Mouse (Mus musculus) hindbrain, embryonic 10.5 days (tissue): ENCODE data around the gene Acad11. TPM values are rescaled to one million over a fixed set of nuclear protein-coding genes. Genes with fewer than 3 reads are reported as not detected.

Experiments
- DNase-seq: peaks from one replicate; pipeline ENCODE4 v3.0.0-alpha.2; 2017; ENCODE audit warnings: low spot score
- H3K27ac ChIP-seq: fragments of 300-500 bp; sonication (generic); 2 replicates; pipeline ENCODE4 v1.5.1; 2016; ENCODE audit warnings: mild to moderate bottlenecking, moderate library complexity
- H3K27me3 ChIP-seq: fragments of 300-500 bp; sonication (generic); 2 replicates; pipeline ENCODE4 v1.6.1; 2016; ENCODE audit warnings: mild to moderate bottlenecking; ENCODE audit not compliant: poor library complexity, insufficient read depth, severe bottlenecking
- H3K36me3 ChIP-seq: fragments of 300-500 bp; sonication (generic); 2 replicates; pipeline ENCODE4 v1.6.1; 2016; ENCODE audit warnings: mild to moderate bottlenecking, moderate library complexity
- H3K4me1 ChIP-seq: fragments of 300-500 bp; sonication (generic); replicated peaks from 2 replicates; pipeline ENCODE4 v1.6.1; 2016; ENCODE audit warnings: mild to moderate bottlenecking
- H3K4me3 ChIP-seq: fragments of 300-500 bp; sonication (generic); 2 replicates; pipeline ENCODE4 v1.5.1; 2016; ENCODE audit warnings: mild to moderate bottlenecking, moderate library complexity
- H3K9me3 ChIP-seq: fragments of 300-500 bp; sonication (generic); 2 replicates; pipeline ENCODE4 v1.6.1; 2016; ENCODE audit warnings: mild to moderate bottlenecking, moderate library complexity
- WGBS: fragments of 180-500 bp; shearing (Covaris S2); methylation state at CpG from one replicate; pipeline ENCODE4 v1.1.7; 2016; 5-methylcytosine and 5-hydroxymethylcytosine counted together
- polyA plus RNA-seq: library from polyadenylated mRNA; unstranded; fragments of >200 nt; fragmentation: Nextera tagmentation; extraction: Ambion mirVana; gene quantifications from 2 replicates; pipeline ENCODE4 v1.2.1, GENCODE M21; 2016

The Acad11 gene
- polyA plus RNA-seq, 1 experiment from 2014 or later: 8.2 TPM

DNA sequence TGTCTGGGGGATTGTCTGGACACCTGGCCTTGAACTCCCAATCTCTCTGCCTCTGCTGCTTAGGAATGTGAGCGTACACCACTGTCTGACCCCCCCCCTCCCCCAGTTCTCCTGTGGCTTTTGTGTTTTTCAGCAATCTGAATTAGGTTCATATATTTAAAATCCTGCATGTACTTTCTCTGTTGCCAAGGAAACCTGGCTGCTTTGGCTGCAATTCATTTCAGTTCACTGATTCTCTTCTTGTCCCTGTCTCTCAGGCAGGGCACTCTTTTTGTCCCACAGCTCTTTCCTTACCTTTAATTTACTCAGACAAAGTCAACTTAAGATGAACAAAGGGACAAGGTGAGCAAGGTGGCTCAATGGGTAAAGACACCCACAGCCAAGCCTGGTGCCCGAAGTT is 64.9 kb downstream of the Acad11 start:
- DNase-seq: no peak
- WGBS: 72% methylated on average over 2 of the region's 2 CpGs
- Histone ChIP-seq H3K4me1 (peaks cover 36% of the 10 kb centered on the region), H3K36me3 (no peaks in the 10 kb centered on the region), H3K27me3 (no peaks in the 10 kb centered on the region), H3K9me3 (no peaks in the 10 kb centered on the region), H3K27ac (no peak overlapping the region), H3K4me3 (no peak overlapping the region)

DNA sequence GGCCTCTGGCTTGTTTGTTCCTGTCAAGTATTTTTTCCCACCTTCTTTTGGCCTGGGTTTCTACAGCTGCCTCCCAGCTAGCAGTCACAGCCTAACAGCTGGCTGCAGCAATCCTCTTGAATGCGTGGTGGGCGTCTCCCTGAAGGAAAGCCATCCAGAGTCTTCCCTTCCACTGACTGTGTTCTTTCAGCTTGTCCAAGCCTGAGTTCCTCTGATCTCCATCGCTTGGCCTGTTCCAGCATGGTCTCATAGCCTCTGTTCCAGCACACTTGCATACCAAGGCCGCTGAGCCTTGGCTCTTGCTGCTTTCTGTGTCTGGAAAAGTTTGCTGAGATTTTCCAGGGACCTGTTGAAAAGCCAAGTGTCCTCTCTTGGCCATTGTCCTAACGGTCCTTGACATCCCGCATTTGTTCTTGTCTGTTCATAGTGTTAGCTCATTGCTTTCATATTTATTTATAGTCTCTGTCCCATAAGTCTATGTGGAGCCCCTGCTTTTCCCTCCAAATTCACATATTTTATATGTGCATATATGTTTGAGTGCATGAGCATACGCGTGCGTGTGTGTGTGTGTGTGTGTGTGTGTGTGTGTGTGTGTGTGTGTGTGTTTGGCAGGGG is 67.1 kb downstream of the Acad11 start:
- H3K4me3 ChIP-seq: no peak overlapping the region
- no peaks in the 10 kb centered on the region for H3K9me3 ChIP-seq
- peaks cover 19% of the 10 kb centered on the region for H3K4me1 ChIP-seq
- no peaks in the 10 kb centered on the region for H3K27me3 ChIP-seq
- H3K27ac ChIP-seq: no peak overlapping the region
- DNase-seq: no peak
- 90% methylated on average over 9 of the region's 9 CpGs for WGBS
- no peaks in the 10 kb centered on the region for H3K36me3 ChIP-seq

DNA sequence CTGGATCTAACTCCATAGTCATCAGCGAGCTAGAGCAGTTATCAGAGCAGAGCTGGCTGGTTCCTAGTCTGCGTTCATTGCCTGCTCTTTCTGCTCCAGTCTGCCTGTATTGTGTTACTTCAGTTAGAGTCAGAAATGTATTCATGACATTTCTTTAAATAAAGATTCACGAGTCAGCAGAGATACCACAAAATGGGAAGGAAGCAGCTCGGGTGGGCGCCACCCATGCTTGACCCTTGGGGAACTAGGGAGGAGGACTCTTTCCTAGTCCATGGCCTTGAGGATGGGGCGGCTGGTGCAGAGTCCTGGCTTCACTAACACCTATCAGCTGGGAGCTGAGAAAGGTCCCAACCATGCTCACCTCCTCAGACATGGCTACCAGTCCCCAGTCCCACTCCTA is 77.2 kb downstream of the Acad11 start:
- no peaks in the 10 kb centered on the region for H3K4me1 ChIP-seq
- 90% methylated on average over 6 of the region's 6 CpGs for WGBS
- no peaks in the 10 kb centered on the region for H3K27me3 ChIP-seq
- no peaks in the 10 kb centered on the region for H3K36me3 ChIP-seq
- DNase-seq: no peak
- no peak overlapping the region for H3K4me3 ChIP-seq
- no peaks in the 10 kb centered on the region for H3K9me3 ChIP-seq
- H3K27ac ChIP-seq: no peak overlapping the region

DNA sequence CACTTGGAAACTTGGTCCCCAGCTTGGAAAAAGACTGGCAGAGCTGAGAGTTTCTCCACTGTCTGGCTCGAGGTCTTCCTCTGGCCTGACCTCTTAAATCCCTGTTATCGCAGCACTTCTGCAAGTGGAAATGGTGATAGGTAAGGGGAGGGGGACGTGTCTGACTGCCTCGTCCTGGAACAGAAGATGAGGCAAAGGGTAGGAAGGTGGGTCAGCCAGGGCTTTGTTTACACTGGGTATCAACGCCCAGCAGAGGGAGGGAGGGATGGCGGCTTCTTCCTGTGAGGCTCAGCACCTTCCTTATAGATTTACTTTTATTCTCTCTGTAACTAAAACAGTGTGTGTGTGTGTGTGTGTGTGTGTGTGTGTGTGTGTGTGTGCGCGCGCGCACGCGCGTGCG is 79.6 kb downstream of the Acad11 start:
- 88% methylated on average over 14 of the region's 14 CpGs for WGBS
- no peaks in the 10 kb centered on the region for H3K27me3 ChIP-seq
- H3K27ac ChIP-seq: no peak overlapping the region
- DNase-seq: no peak
- H3K4me3 ChIP-seq: no peak overlapping the region
- no peaks in the 10 kb centered on the region for H3K9me3 ChIP-seq
- no peaks in the 10 kb centered on the region for H3K36me3 ChIP-seq
- no peaks in the 10 kb centered on the region for H3K4me1 ChIP-seq

DNA sequence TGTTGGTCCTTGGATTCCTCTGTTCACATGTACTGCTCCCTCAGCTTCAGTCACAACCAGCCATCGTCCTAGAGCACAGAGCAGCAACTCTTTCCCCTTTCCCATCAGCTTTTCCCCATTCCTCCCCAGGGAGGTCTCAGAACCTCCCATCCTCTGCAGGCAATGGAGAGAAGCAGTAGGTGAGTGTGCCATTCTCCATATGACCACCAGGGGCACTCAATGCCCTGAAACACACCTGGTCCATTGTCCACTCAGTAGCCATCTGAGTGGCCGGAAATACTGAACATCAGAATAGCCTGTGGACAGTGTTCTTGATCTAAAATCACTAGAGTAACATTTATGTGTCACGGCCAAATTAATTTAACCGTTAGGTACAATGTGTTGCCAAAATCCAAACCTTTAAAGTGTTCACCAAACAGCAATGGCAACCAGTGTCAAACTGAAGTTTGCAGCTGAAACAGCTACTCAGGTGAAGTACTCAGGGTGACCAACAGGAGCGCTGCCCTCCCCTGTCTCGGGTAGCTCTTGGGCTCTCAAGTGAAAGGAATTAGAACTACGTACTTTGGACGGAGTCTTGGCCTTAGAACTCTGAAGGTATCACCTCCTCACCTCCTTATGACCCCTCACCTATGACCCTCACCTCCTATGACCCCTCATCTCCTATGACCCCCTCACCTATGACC is 81.3 kb downstream of the Acad11 start:
- H3K4me3 ChIP-seq: no peak overlapping the region
- H3K9me3 ChIP-seq: no peaks in the 10 kb centered on the region
- H3K4me1 ChIP-seq: no peaks in the 10 kb centered on the region
- no peak overlapping the region for H3K27ac ChIP-seq
- whole genome bisulfite sequencing: 84% methylated on average over 8 of the region's 8 CpGs
- no peak for DNase-seq
- H3K36me3 ChIP-seq: 0 out of 2 replicates have a peak, but pooled peaks cover 6% of the 10 kb centered on the region
- H3K27me3 ChIP-seq: no peaks in the 10 kb centered on the region

DNA sequence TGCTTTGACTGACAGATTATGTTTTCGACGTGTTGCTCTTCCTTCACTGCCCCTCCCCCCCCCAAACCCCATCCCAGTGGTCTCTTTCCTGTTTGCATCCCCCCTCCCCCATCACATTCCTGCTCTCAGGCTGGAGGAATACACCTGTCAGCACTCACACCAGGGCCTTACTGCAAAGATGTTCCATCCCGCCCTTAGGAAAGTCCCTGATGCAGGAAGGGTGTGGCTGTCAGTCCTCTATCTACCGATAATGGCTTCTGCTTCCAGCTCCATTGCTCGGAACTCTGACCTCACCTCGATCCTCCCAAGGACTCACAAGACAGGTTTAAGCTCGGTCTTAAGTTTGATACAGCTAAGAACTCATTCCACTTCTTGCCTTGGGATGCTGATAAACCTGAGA is 83.5 kb downstream of the Acad11 start:
- Histone ChIP-seq H3K9me3 (no peaks in the 10 kb centered on the region), H3K36me3 (peaks cover 28% of the 10 kb centered on the region), H3K27ac (no peak overlapping the region), H3K4me3 (no peak overlapping the region), H3K4me1 (no peaks in the 10 kb centered on the region), H3K27me3 (no peaks in the 10 kb centered on the region)
- WGBS: 86% methylated on average over 7 of the region's 7 CpGs
- no peak for DNase-seq

DNA sequence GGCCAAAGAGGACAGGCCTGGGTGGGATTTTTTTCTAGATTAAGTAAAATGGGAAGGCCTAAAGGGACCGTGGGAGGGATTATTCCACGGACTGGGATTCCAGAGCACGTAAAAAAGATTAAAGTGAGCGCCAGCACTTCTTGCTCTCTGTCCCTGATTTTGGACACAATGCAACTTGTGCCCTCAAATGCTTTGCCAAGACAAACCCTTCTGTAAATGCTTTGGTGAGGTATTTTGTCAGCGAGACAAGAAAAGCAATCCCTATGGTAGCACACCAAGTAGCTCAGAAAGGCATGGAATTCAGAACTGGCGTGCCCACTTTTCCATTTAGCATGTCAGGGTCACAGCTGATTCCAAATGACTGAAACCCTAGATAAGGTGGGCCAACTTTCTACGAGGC is 85.8 kb downstream of the Acad11 start:
- Histone ChIP-seq H3K27ac (no peak overlapping the region), H3K9me3 (no peaks in the 10 kb centered on the region), H3K4me1 (no peaks in the 10 kb centered on the region), H3K4me3 (no peak overlapping the region), H3K27me3 (no peaks in the 10 kb centered on the region), H3K36me3 (peaks cover 51% of the 10 kb centered on the region)
- no peak for DNase-seq
- 91% methylated on average over 7 of the region's 7 CpGs for WGBS

DNA sequence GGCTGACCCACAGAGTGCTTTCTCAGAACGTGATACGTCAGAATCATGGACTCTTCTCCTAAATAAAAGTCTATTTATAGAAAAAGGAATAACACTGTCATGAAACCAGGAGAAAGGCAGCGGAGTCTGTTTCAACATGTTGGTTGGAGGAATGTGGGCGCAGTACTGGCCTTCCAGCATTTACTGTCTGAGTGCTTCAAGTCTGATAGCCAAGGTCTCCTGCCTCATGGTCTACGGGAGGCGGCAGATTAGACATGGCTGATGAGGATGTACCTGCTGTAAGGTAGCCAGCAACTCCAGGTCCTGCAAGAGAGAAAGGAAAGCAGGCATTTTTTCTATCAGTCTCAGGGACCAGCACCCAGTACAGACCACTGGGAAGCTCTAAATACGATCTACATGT is 88.9 kb downstream of the Acad11 start:
- Histone ChIP-seq H3K27me3 (no peaks in the 10 kb centered on the region), H3K9me3 (no peaks in the 10 kb centered on the region), H3K36me3 (peaks cover 82% of the 10 kb centered on the region), H3K4me1 (no peaks in the 10 kb centered on the region), H3K27ac (no peak overlapping the region), H3K4me3 (no peak overlapping the region)
- no peak for DNase-seq
- WGBS: 96% methylated on average over 7 of the region's 7 CpGs

DNA sequence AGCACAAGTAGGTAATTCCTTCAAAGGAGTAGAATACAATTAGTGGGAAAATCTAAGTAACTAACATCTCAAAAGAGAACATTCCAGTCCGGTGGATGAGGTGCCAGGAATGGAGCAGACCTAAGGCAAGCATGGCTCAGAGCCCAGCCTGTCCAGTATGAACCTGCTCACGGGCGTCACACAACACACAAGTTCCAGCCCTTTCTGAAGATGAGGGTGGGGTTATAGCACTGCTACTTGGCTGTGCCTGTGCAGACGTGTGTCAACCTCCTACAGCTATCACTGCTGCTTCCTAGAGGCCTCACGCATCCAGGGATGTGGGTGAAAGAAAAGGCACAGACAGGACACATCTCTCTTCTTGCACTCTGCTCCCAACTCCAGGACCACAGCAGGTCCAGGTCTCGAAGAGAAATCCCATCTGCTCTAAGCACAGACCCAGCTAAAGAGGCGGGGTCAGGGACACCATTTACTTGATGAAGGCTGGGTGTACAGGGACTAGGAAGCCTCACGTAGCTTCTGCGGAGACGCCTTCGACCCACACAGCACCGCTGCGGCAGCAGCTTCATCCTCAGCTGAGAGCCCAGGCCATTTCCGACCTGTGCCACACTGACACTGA is 92.0 kb downstream of the Acad11 start:
- Histone ChIP-seq H3K4me3 (no peak overlapping the region), H3K4me1 (no peaks in the 10 kb centered on the region), H3K27ac (no peak overlapping the region), H3K9me3 (no peaks in the 10 kb centered on the region), H3K36me3 (peaks cover 100% of the 10 kb centered on the region), H3K27me3 (no peaks in the 10 kb centered on the region)
- WGBS: 95% methylated on average over 14 of the region's 14 CpGs
- DNase-seq: no peak

DNA sequence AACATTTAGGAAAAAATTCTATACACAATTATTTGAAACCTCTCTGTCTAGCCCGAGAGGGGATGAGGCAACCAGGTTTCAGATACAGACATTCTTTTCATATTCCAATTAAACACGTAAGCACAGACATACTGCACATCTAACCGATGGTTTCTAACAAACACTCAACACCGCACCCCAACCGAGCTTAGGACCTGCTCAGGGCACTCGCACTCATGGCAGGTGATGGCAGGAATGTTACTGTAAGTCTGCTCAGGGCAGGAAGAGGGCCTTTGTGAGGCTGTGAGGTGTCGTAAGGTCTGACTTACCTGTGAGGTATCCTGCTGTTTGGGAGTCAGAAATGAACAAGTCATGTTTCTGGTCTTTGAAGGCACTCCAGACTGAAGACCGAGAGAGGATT is 93.3 kb downstream of the Acad11 start:
- H3K27ac ChIP-seq: no peak overlapping the region
- H3K9me3 ChIP-seq: no peaks in the 10 kb centered on the region
- no peak for DNase-seq
- H3K27me3 ChIP-seq: no peaks in the 10 kb centered on the region
- peaks cover 100% of the 10 kb centered on the region for H3K36me3 ChIP-seq
- WGBS: 96% methylated on average over 8 of the region's 8 CpGs
- H3K4me3 ChIP-seq: no peak overlapping the region
- H3K4me1 ChIP-seq: no peaks in the 10 kb centered on the region

DNA sequence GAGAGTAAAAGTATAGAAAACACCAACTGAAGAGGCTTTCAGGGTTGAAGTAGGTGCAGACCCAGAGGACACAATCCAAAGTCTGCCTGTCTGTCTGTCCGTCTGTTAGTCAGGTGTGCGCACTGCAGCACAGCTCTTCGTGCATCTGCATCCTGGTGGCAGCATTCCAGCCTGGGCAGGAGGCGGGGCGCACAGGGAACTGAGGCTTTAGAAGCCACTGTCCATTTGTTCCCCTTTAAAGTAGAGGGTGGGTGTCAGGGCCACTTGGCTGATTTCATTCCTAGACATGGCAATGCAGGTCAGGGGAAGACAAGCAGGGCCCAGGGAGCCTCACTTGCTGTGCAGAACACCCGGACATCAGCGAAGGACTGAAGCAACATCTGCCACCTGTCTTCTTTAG is 94.1 kb downstream of the Acad11 start:
- H3K9me3 ChIP-seq: no peaks in the 10 kb centered on the region
- peaks cover 100% of the 10 kb centered on the region for H3K36me3 ChIP-seq

DNA sequence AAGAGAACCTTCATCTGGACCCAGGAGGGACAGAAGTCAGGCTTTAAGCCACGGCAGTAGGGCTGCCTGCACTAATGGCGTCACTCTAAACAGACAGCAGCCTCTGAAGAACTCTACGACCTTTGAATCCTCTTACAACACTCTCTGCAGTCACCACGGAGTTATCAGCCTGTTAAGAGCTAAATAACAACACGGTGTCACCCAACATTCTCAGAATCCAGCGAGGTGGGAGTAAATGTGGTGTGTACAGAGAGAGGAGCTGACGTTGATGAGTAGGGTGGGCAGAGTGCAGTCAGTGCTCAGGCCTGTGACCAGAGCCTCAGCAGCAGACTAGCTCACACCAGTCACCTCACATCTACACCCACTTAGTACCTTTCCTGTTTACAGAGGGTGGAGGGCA is 97.9 kb downstream of the Acad11 start:
- H3K36me3 ChIP-seq: peaks cover 100% of the 10 kb centered on the region

More for the DNA sequence above, 94.1 kb downstream of the Acad11 start:
- 97% methylated on average over 7 of the region's 7 CpGs for WGBS
- H3K4me3 ChIP-seq: no peak overlapping the region
- no peak overlapping the region for H3K27ac ChIP-seq
- H3K4me1 ChIP-seq: no peaks in the 10 kb centered on the region
- DNase-seq: no peak
- H3K27me3 ChIP-seq: no peaks in the 10 kb centered on the region

DNA sequence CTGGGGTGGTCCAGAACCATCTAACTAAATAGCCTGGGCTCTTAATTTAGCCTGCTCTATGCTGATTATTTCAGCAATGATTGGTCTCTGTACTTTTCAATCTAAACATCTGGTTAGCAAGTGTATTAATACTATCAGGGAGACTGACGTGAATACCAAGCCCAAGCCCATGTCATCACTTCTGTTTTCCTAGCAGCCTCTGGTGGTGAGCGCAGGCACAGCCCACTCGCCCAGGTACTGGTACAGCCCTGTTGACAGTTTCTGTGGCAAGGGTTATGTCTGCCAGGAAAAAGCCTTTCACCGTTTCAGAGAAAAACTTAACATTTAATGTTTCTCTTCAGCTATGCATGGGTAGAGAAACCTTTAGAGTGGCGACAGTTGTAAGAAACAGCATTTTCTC is 101.0 kb downstream of the Acad11 start:
- no peak overlapping the region for H3K4me3 ChIP-seq
- H3K27me3 ChIP-seq: no peaks in the 10 kb centered on the region
- no peak for DNase-seq
- no peaks in the 10 kb centered on the region for H3K9me3 ChIP-seq
- no peaks in the 10 kb centered on the region for H3K4me1 ChIP-seq
- peaks cover 94% of the 10 kb centered on the region for H3K36me3 ChIP-seq
- H3K27ac ChIP-seq: no peak overlapping the region
- 90% methylated on average over 5 of the region's 5 CpGs for WGBS

More for the DNA sequence above, 97.9 kb downstream of the Acad11 start:
- Histone ChIP-seq H3K9me3 (no peaks in the 10 kb centered on the region), H3K4me1 (no peaks in the 10 kb centered on the region), H3K27ac (no peak overlapping the region), H3K4me3 (no peak overlapping the region), H3K27me3 (no peaks in the 10 kb centered on the region)
- DNase-seq: no peak
- 90% methylated on average over 7 of the region's 7 CpGs for WGBS
